Mouse (Mus musculus): ENCODE results near the gene Cyp26b1.

The Cyp26b1 gene

GRCm38 (mm10) chr6:84593693-84594092 lies at the start of gene Cyp26b1:
Cyp26b1 (minus strand) TSS chr6:84593908.
- in situ Hi-C loops (cut with MboI, MseI): loop anchor here (10.0 kb wide), 1 partner anchor 179 kb away; no protein-coding TSS in a partner anchor

DNA sequence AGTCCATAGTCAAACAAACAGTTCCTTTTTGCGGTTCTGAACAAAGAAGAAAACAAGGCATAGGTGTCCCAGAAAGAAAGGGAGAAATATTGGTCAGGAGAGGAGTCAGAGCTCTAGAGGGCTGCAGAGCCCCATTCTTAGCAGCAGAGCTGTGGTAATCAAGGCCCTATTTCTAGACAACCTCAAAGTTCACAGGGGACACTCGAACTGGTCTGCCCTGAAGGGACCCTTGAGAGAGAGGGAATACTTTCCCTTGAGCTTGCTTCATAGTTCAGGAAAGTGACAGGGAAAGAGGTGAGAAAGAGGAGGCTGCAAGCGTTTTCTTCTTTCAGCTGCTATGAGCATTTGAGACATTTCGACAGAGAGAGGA lies 47.3 kb upstream of the Cyp26b1 start:
- in situ Hi-C loops (cut with MboI, MseI): no loop called here

DNA sequence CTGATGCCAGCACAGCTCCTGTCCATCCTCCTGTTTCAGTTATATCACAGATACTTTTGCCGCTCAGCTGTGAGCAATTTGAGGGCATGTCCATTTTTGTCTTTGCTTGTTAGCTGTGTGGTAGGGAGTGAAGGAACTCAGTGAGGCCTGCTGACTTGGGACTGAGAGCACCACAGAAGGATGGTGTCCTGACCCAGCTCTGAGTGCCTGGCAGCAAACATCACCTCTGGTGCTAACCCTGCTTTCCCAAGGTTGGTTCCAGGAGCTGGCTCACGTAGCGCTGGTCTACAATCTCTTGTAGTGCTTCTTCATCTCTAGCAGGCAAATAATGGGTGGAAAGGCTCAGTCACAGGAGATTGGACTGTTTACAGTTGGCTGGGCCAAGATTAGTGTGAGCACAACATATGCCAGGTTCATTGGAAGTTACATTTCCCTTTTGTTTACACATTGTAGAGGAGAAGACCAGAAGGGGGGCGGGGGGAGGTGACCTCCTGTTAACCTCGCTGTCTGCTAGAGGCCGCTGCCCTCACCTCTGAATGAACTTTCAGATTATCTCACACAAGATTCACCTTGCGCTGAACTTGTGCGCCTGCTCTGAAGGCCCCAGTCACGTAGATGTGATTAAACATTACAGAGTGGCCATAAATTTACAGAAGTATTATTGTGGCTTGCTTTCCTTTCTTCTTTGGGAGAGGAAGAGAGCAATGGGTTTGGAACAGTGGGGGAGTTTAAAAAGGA lies 46.8 kb upstream of the Cyp26b1 start:
- in situ Hi-C loops (cut with MboI, MseI): no loop called here

- in situ Hi-C loops (cut with MboI, MseI): no loop called here
Measured at GRCm38 (mm10) chr6:84638206-84638605, 44.5 kb upstream of the Cyp26b1 start.

DNA sequence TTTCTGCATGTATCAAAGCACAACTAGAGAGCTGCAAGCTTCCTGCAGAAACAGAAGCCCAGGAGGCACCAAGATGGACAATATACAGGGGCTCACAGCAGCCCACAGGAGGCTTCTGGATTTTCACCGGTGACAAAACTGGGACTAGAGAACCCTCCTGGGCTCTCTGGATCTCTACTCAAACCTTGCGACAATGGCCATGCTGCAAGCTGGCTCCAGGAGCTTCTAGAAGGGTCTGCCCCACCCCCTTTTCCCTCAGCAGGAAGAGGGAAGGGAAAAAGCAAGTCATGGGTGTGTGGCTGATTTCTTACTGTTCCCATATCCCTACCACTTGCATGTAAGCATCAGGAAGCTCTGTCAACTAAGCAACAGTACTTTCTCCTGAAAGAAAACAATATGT lies 37.9 kb upstream of the Cyp26b1 start:
- in situ Hi-C loops (cut with MboI, MseI): no loop called here

GRCm38 (mm10) chr6:84630276-84630675 lies 36.6 kb upstream of the Cyp26b1 start:
- in situ Hi-C loops (cut with MboI, MseI): no loop called here

DNA sequence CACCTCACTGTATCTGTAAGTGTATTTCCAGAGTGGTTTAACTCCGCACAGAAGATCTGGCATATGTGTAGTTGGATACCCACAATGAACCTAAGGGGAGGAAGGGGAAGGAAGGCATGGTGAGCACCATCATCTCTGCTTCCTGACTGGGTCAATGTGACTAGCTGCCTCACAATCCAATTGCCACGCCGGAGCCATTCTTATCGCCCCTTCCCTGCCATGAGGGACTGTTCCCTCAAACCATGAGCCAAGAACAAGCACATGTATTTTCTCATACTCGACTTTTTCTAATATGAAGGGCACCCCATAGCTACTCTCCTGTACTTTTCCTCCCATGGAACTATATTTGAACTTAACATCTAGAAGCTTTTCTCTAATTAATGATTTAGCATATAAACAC lies 35.1 kb upstream of the Cyp26b1 start:
- in situ Hi-C loops (cut with MboI, MseI): no loop called here

GRCm38 (mm10) chr6:84626398-84626797 lies 32.7 kb upstream of the Cyp26b1 start:
- in situ Hi-C loops (cut with MboI, MseI): no loop called here

- in situ Hi-C loops (cut with MboI, MseI): no loop called here
Measured at GRCm38 (mm10) chr6:84619166-84619565, 25.5 kb upstream of the Cyp26b1 start.

- in situ Hi-C loops (cut with MboI, MseI): no loop called here
Measured at GRCm38 (mm10) chr6:84617051-84617450, 23.3 kb upstream of the Cyp26b1 start.

DNA sequence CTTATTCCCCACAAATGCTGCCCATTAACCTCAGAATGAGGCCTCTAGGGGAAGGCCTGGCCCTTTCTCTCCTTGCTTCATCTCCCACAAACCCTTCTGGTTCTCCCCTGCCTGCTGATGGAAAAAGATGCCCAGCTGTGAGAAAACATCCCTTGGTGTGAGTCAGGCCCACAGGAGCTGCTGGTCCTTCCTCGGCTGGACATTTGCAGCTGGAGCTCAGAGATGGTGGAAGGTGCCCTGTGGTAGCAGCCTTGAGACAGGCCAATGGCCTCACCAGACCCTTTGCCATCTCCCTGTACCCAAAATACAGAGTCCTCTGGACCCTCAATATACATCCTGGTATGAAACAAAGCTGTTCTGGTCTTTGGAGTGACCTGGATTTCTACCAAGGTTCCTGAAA lies 22.9 kb upstream of the Cyp26b1 start:
- in situ Hi-C loops (cut with MboI, MseI): no loop called here

DNA sequence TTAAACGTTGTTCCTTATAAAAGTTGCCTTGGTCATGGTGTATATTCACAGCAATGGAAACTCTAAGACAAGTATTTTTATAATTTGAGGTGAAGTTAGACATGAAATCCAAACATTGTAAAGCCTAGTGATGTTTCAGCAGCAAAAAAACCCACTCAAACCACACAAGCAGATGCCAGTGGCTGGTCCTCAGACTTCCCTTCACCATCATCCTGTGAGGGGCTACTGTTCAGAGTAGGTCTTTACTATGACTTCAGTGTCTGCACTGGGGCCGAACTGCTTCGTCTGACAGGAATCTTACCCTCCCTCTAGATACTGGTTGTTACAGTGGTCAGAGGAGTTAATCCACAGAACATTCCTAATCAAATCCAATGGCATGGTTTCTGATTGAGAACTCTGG lies 19.9 kb upstream of the Cyp26b1 start:
- in situ Hi-C loops (cut with MboI, MseI): no loop called here

GRCm38 (mm10) chr6:84601136-84601889 lies 7.6 kb upstream of the Cyp26b1 start:
- in situ Hi-C loops (cut with MboI, MseI): no loop called here

- in situ Hi-C loops (cut with MboI, MseI): loop anchor here (10.0 kb wide), 1 partner anchor 184 kb away; no protein-coding TSS in a partner anchor
Measured at GRCm38 (mm10) chr6:84599296-84599695, 5.6 kb upstream of the Cyp26b1 start.

GRCm38 (mm10) chr6:84598725-84599124 lies 5.0 kb upstream of the Cyp26b1 start:
- in situ Hi-C loops (cut with MboI, MseI): loop anchor here (10.0 kb wide), 1 partner anchor 184 kb away; no protein-coding TSS in a partner anchor

GRCm38 (mm10) chr6:84594626-84595025 lies 918 bp upstream of the Cyp26b1 start:
- in situ Hi-C loops (cut with MboI, MseI): loop anchor here (10.0 kb wide), 1 partner anchor 180 kb away; no protein-coding TSS in a partner anchor

DNA sequence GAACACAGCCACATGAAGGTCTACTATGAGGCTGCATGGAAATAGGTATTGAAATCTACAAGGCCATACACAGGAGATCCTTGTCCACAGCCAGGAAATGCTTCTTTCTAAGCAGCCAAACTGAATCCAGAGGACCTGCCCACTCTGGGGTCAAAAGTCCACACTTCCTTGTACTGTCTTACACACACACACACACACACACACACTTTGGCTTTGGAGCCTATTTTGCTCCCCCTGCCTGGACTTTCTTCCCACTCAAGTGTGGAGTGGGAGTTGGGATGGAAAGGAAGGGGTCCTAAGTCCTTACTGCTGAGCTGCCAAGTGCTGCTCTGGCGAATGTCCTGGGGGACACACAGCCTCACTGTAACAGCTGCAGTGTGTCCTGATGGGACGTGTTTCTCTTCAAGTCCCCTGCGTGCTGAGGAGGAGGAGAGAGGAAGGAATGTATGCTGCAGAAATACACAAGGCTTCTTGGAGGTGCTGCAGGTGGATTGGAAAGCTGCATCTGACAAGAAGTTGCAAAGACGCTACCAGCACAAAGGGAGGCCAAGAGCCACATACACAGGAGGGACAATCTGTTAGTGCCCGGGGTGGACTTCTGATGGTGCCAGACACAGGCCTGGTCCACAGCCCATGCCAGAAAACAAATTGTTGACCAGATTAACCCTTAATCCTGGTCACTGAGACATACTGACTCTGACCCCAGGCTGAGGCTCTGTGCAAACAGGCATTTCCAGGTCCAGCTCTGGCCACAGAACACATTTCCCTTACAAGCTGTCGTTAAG lies 2.6 kb downstream of the Cyp26b1 start:
- in situ Hi-C loops (cut with MboI, MseI): loop anchor here (10.0 kb wide), 1 partner anchor 176 kb away; no protein-coding TSS in a partner anchor

GRCm38 (mm10) chr6:84589742-84590686 lies 3.7 kb downstream of the Cyp26b1 start:
- in situ Hi-C loops (cut with MboI, MseI): loop anchor here (10.0 kb wide), 2 partner anchors 175 to 315 kb away; no protein-coding TSS in a partner anchor

- in situ Hi-C loops (cut with MboI, MseI): loop anchor here (10.0 kb wide), 1 partner anchor 316 kb away; no protein-coding TSS in a partner anchor
Measured at GRCm38 (mm10) chr6:84588895-84589652, 4.6 kb downstream of the Cyp26b1 start.
